Mouse (Mus musculus) stomach, postnatal 0 days (tissue): ENCODE data around the gene Gxylt1.

ENCODE experiments used
- CTCF ChIP-seq: IDR thresholded peaks from 2 replicates; pipeline ENCODE4 v1.5.1; 2016; ENCODE audit warnings: antibody characterized with exemption, low read depth, mild to moderate bottlenecking, moderate library complexity
- EP300 ChIP-seq: optimal IDR thresholded peaks from 2 replicates; pipeline ENCODE3; 2016; ENCODE audit warnings: antibody characterized with exemption

GRCm38 (mm10) chr15:93262274-93262673, 12.7 kb downstream of the Gxylt1 start:
- TF ChIP-seq CTCF (no peak), EP300 (no peak)
